Mouse (Mus musculus): ENCODE data around the gene Cited4. TPM values are rescaled to one million over a fixed set of nuclear protein-coding genes. Genes with fewer than 3 reads are reported as not detected.
A peak's percentile ranks its signal among the peaks of the same experiment; 100 is the strongest.

Gene Cited4
- total RNA-seq (2021), result 10 to 100 TPM in 1 of 2 experiments, 1 to 10 TPM in 1; 9.9 to 16.3 TPM
- long read RNA-seq, experiment 1, transcript Cited4-201 (1 exons, 1,249 nt), result major isoform, 23 of 23 reads
- long read RNA-seq, experiment 1, partial matches to known transcripts, result 0 of 23 reads
- long read RNA-seq, experiment 1, other reads (novel, unspliced or antisense), result 0 of 23 reads
- long read RNA-seq, experiment 2, transcript Cited4-201 (1 exons, 1,249 nt), result major isoform, 31 of 31 reads
- long read RNA-seq, experiment 2, partial matches to known transcripts, result 0 of 31 reads
- long read RNA-seq, experiment 2, other reads (novel, unspliced or antisense), result 0 of 31 reads

- intact Hi-C loops (cut with DNase I), result loop anchor here (1.0 to 5.0 kb wide), 2 partner anchors 53 to 74 kb away; no protein-coding TSS in a partner anchor
- Histone ChIP-seq H3K4me3 (peak within 1 kb of the TSS; percentile 78), H3K27ac (peak within 1 kb of the TSS; percentile 88)
- no peak for TF ChIP-seq CTCF (IDR thresholded peaks at IDR 0.05)
- peak; percentile 95 for DNase-seq
These were observed at the start of gene Cited4 for GRCm38 (mm10) chr4:120666358-120667024. Cited4 (plus strand) TSS chr4:120666572.

- no peak for TF ChIP-seq CTCF (IDR thresholded peaks at IDR 0.05)
- intact Hi-C loops (cut with DNase I), result no loop called here
- DNase-seq, result no peak
- no peak overlapping the region for H3K27ac ChIP-seq
- H3K4me3 ChIP-seq, result no peak overlapping the region
These were observed 38.6 kb upstream of the Cited4 start for GRCm38 (mm10) chr4:120627728-120628127.

GRCm38 (mm10) chr4:120630218-120630931 is 36.0 kb upstream of the Cited4 start:
- intact Hi-C loops (cut with DNase I), result no loop called here
- Histone ChIP-seq H3K27ac (no peak overlapping the region), H3K4me3 (no peak overlapping the region)
- no peak for TF ChIP-seq CTCF (IDR thresholded peaks at IDR 0.05)
- no peak for DNase-seq

- intact Hi-C loops (cut with DNase I), result no loop called here
- no peak overlapping the region for H3K4me3 ChIP-seq
- DNase-seq, result no peak
- no peak for TF ChIP-seq CTCF (IDR thresholded peaks at IDR 0.05)
- no peak overlapping the region for H3K27ac ChIP-seq
These were observed 34.5 kb upstream of the Cited4 start for GRCm38 (mm10) chr4:120631828-120632227.

- intact Hi-C loops (cut with DNase I), result no loop called here
- no peak for TF ChIP-seq CTCF (IDR thresholded peaks at IDR 0.05)
- Histone ChIP-seq H3K27ac (no peak overlapping the region), H3K4me3 (no peak overlapping the region)
- no peak for DNase-seq
These were observed 31.0 kb upstream of the Cited4 start for GRCm38 (mm10) chr4:120635351-120635750.

- no peak overlapping the region for H3K27ac ChIP-seq
- intact Hi-C loops (cut with DNase I), result no loop called here
- H3K4me3 ChIP-seq, result no peak overlapping the region
- DNase-seq, result no peak
- TF ChIP-seq CTCF (IDR thresholded peaks at IDR 0.05), result no peak
These were observed 24.4 kb upstream of the Cited4 start for GRCm38 (mm10) chr4:120641946-120642345.

GRCm38 (mm10) chr4:120643899-120644298 is 22.5 kb upstream of the Cited4 start:
- DNase-seq, result no peak
- intact Hi-C loops (cut with DNase I), result no loop called here
- no peak overlapping the region for H3K4me3 ChIP-seq
- no peak overlapping the region for H3K27ac ChIP-seq
- TF ChIP-seq CTCF (IDR thresholded peaks at IDR 0.05), result no peak

GRCm38 (mm10) chr4:120649369-120650207 is 16.8 kb upstream of the Cited4 start:
- TF ChIP-seq CTCF (IDR thresholded peaks at IDR 0.05), result no peak

GRCm38 (mm10) chr4:120650208-120650592 is 16.2 kb upstream of the Cited4 start:
- no peak for TF ChIP-seq CTCF (IDR thresholded peaks at IDR 0.05)
- intact Hi-C loops (cut with DNase I), result no loop called here
- Histone ChIP-seq H3K27ac (no peak overlapping the region), H3K4me3 (peak overlapping the region; percentile 69)
- no peak for DNase-seq

More at GRCm38 (mm10) chr4:120649369-120650207, 16.8 kb upstream of the Cited4 start:
- Histone ChIP-seq H3K27ac (no peak overlapping the region), H3K4me3 (peak overlapping the region; percentile 69)
- peak; percentile 24 for DNase-seq
- intact Hi-C loops (cut with DNase I), result no loop called here

GRCm38 (mm10) chr4:120655898-120656297 is 10.5 kb upstream of the Cited4 start:
- DNase-seq, result no peak
- Histone ChIP-seq H3K4me3 (no peak overlapping the region), H3K27ac (no peak overlapping the region)
- intact Hi-C loops (cut with DNase I), result no loop called here
- TF ChIP-seq CTCF (IDR thresholded peaks at IDR 0.05), result no peak

- no peak for TF ChIP-seq CTCF (IDR thresholded peaks at IDR 0.05)
- Histone ChIP-seq H3K4me3 (no peak overlapping the region), H3K27ac (no peak overlapping the region)
- no peak for DNase-seq
- intact Hi-C loops (cut with DNase I), result no loop called here
These were observed 5.9 kb upstream of the Cited4 start for GRCm38 (mm10) chr4:120660485-120660884.

GRCm38 (mm10) chr4:120664601-120665000 is 1.8 kb upstream of the Cited4 start:
- no peak for DNase-seq
- Histone ChIP-seq H3K27ac (no peak overlapping the region), H3K4me3 (no peak overlapping the region)
- no peak for TF ChIP-seq CTCF (IDR thresholded peaks at IDR 0.05)
- intact Hi-C loops (cut with DNase I), result no loop called here

All from gastrocnemius, adult 2 months (tissue).